Mouse (Mus musculus) left cerebral cortex, adult 2 months (tissue): ENCODE measurements around the gene Cep57l1. TPM values are rescaled to one million over a fixed set of nuclear protein-coding genes. Genes with fewer than 3 reads are reported as not detected.

Experiments
- DNase-seq, 2 experiments: peaks; one replicate each; pipeline ENCODE4 v3.0.0; 2021 to 2022; ENCODE audit warnings: low spot score in 2 of 2, mixed read lengths in 1 of 2; ENCODE audit errors: extremely low spot score in 1 of 2
- H3K27ac ChIP-seq: fragments of 200-600 bp; 2 replicates; pipeline ENCODE4 v1.8.1; 2022
- H3K4me3 ChIP-seq: fragments of 200-600 bp; 2 replicates; pipeline ENCODE4 v1.8.1; 2022
- CTCF ChIP-seq: fragments of 200-600 bp; IDR thresholded peaks from 2 replicates; pipeline ENCODE4 v1.8.1; 2022; ENCODE audit warnings: antibody characterized with exemption, mild to moderate bottlenecking, moderate library complexity
- intact Hi-C: fragments of 180-260 bp; cut with DNase I; formaldehyde crosslinking; loops from one replicate; pipeline ENCODE4 v1.15.1; 2025
- microRNA-seq, 2 experiments: library from miRNA; unstranded; fragments of <30 nt; microRNA quantifications; one replicate each; pipeline ENCODE4 v1.2.0; 2021
- total RNA-seq, 2 experiments: library from RNA; stranded (reverse); gene quantifications; 2 replicates each; pipeline ENCODE4 v1.2.3; 2021

The Cep57l1 gene
- total RNA-seq, 2 experiments from 2014 or later = 5.3 to 7.5 TPM

DNA sequence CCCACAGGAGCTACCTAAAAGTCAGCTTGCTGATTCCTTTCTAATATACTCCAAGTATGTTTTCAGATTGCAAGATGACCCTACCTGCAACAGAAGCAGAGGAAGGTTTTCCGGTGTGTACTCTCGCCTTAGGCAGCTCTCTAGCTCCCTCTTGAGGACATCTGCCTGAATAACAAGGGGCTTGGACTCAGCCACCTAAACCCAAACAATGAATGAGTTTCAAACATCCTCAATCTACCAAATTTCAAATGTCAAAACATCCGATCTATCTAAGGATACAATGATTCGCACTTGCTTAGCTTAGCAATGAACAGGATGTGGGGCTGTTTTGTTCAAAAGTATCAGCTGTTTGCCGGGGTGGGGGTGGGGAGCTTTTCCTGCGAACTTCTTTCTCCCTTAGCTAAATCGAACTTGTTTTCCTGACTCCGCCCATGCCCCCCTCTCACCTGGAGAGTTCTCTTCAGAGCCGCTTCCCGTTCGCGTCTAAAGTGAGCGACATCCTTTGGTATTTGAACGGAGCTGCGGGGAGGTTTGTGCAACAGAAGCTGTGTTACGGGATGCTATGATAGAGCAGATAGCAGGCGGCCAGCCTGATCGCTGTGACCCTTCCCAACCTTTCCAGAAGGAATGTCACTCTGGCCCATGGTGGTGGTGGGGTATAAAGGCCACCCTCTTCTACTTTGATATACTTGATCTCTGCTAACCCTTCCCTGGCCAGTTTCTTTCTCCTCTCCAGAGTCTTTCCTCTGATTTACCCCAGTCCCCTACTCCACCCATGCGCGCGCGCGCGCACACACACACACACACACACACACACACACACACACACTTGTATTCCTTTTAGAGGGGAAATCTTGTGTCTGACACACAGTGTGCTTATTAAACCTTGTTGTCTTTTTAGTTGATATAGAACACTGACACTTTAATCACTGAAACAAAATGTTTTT, 119.5 kb downstream of the Cep57l1 start:
- peak; percentile 57 to 69 for DNase-seq
- Histone ChIP-seq H3K4me3 (peak overlapping the region; percentile 43), H3K27ac (no peak overlapping the region)
- intact Hi-C loops = loop anchor here (1.0 to 10.0 kb wide), 3 partner anchors 255 to 607 kb away; partner anchors contain the start of genes Ak9 and Fig4
- peak; percentile 97 for TF ChIP-seq CTCF

DNA sequence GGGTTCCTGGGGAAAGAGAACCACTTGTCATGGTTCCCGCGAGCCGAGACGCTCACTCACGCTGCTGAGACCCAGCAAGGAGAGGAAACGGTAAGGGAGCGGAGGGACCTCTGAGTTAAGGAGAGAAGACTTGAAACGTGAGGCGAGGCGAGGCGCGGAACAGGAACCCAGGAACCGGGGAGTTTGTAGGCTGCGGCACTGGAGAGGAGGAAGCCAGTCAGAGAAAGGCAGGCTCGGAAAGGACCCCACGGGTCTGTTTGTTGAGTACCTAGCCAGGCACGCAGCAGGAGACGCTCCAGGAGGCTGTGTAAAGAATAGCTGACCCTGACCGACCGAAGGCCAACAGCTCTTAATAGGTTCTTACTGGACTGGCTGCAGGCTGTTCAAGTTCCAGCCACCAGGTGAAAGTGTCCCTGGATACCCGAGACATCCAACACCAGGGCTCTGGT, 125.1 kb downstream of the Cep57l1 start:
- no peak; the same call in 1 of the 2 replicates for TF ChIP-seq CTCF
- no peak for DNase-seq
- intact Hi-C loops = loop anchor here (10.0 kb wide), 1 partner anchor 250 kb away; no protein-coding TSS in a partner anchor
- Histone ChIP-seq H3K4me3 (no peak overlapping the region), H3K27ac (no peak overlapping the region)

DNA sequence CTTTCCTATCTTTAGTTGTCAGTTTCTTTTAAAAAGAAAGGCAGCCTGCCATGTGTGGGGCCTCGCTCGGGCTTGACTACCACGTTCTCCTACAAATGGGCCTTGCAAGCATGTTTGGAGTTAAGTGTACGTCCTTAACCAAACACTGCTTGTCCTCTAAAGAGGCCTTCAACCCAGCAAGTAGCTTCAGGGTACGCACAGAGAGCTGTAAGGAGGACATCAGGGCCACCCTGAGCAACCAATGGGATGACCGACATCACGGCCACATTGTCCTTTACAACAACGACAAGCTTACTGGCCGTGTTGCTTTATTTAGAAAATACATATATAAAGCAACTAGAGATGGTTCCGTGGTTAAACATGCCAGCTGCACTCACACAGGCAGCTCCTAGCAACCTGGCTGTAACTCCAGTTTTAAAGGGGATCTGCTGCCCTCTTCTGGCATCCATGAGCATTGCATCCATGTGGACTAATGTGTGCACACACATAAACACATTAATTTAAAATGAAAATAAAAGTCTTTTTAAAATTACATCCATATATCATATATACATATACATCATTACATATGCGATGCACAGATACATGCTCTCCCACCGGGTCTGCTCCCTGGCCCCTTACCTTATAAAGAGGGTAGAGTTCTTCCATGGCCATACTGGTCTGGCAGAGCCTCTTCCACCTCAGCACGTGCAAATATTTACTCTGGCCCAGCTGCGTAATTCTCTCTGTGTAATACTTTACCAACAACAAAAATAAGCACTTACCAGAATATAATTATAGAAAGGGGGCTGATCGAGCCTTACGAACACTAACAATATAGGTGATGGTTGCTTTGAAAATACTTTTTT, 126.9 kb downstream of the Cep57l1 start:
- peak; percentile 97 for TF ChIP-seq CTCF
- H3K27ac ChIP-seq = no peak overlapping the region
- intact Hi-C loops = loop anchor here (1.0 to 10.0 kb wide), 2 partner anchors 163 to 248 kb away; partner anchors contain the start of gene Cd164
- H3K4me3 ChIP-seq = no peak overlapping the region
- DNase-seq = peak; percentile 82 to 90

DNA sequence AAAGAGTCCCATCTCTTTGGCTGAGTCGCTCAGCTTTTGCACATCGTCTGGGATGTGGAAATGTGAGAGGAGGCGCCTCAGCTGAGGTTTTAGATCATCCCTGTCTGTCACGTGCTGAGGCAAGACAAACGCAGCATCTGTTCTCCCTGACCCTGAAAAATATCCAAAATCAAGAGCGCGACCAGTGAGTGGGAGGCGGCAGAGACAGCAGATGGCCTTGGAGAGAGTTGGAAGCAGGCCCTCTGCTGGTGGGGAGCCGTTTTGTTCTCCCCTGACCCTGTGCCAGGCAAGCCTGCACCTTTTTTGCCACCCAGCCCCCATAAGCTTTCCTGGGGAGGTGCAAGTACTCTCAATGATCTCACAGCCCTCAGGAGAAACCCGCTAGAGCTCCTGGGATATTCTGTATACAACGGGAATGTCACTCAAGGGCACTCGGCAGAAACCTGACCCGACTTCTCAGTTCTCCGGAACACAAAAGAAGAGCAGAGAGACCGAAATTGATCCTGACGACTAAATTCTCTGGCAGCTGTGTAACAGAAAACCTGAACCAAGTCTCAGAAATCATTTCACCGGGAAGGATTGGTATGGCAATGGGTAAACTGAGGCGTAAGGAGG, 130.8 kb downstream of the Cep57l1 start:
- H3K27ac ChIP-seq = peak overlapping the region; percentile 48; the same call in 1 of the 2 replicates
- DNase-seq = peak; percentile 56 to 72
- peak overlapping the region; percentile 22 for H3K4me3 ChIP-seq
- TF ChIP-seq CTCF = peak; percentile 70
- intact Hi-C loops = loop anchor here (5.0 kb wide), 1 partner anchor 72 kb away; no protein-coding TSS in a partner anchor

DNA sequence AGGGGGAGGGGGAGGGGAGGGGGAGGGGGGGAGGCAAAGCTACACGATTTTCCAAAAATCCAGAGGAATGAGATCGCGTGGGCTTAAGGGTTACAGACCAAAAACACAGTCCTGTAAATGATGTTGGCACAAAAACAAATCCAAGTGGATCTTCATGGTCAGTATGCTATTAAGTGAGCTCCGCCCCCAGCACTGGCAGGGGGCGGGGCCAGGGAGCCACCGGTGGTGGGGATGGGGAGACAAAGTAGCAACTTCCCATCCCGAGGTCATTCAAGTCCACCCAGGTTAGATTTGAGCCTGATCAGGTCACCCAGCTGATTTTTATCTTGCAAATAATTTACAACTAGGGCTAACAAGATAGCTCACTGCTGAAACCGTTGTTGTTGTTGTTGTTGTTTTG, 132.3 kb downstream of the Cep57l1 start:
- intact Hi-C loops = loop anchor here (5.0 kb wide), 1 partner anchor 70 kb away; no protein-coding TSS in a partner anchor
- no peak for TF ChIP-seq CTCF

DNA sequence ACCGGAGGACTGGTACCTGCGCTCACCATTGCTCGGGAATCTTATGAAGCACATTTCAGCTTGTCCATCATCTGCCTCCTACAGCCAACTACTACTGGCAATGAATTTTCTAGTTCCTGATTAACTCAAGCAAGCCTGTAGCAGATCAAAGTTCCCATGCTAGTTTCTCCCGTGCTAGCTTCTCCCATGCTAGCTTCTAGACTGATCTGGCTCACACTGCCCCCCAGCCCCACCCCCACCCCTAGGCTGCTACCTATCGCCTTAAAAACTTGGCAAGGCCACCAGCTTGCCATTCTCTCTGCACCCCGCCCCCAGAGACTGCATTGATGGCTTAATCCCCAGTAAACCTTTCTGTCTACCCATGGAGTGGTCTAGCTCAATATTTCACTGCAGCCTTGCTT, 133.0 kb downstream of the Cep57l1 start:
- H3K4me3 ChIP-seq = no peak overlapping the region
- no peak for DNase-seq
- no peak for TF ChIP-seq CTCF
- intact Hi-C loops = loop anchor here (5.0 kb wide), 1 partner anchor 69 kb away; no protein-coding TSS in a partner anchor
- no peak overlapping the region for H3K27ac ChIP-seq

More for the DNA sequence above, 132.3 kb downstream of the Cep57l1 start:
- no peak for DNase-seq
- no peak overlapping the region for H3K27ac ChIP-seq
- no peak overlapping the region for H3K4me3 ChIP-seq

DNA sequence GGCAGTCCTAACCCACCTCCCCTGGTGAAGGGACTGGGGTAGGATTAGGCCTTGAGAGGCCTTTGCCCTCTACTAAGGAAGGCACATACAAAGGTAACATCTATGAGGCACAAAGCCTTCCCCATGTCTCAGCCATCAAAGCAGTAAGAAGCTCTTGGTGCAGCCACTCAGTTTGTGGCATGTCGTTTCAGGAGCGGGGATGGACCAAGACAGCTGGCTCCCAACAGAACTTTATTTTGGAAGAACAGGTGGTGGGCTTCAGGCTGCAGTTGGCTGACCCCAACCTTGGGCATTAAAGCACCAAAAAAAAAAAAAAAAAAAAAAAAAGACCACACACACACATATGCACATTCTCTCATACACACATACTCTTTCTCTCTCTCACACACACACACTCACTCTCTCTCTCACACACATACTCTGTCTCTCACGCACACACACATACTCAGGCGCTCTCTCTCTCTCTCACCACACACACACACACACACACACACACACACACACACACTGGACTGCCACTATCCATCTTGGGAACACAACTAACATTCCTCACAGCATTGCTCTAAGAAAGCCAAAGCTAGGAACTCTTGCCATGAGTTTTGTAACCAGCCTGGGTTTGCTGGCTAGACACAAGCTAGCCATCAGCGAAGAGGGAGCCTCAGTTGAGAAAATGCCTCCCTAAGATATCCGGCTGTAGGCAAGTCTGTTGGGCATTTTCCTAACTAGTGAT, 133.7 kb downstream of the Cep57l1 start:
- no peak overlapping the region for H3K4me3 ChIP-seq
- no peak for DNase-seq
- no peak overlapping the region for H3K27ac ChIP-seq
- intact Hi-C loops = loop anchor here (5.0 kb wide), 1 partner anchor 69 kb away; no protein-coding TSS in a partner anchor
- TF ChIP-seq CTCF = no peak

DNA sequence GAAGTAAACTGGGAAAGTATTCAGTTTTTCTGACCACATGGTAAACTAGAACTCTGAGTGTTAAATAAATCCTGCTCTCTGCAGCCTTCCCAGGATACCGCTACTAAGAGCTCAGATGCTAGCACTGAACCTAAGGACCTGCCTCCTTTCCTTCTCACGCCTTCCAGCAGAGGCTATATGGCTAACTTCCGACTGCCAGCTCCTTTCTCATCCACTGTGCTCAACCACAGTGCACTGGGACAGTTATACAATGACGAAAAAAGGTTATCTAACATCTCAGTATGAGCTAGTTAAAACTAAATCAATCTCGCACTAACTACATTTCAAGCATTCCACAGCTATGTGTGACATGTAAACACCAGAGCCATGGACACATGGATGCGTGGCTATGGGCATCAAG, 134.4 kb downstream of the Cep57l1 start:
- no peak for DNase-seq
- TF ChIP-seq CTCF = no peak
- Histone ChIP-seq H3K4me3 (no peak overlapping the region), H3K27ac (no peak overlapping the region)
- intact Hi-C loops = loop anchor here (5.0 kb wide), 1 partner anchor 68 kb away; no protein-coding TSS in a partner anchor

DNA sequence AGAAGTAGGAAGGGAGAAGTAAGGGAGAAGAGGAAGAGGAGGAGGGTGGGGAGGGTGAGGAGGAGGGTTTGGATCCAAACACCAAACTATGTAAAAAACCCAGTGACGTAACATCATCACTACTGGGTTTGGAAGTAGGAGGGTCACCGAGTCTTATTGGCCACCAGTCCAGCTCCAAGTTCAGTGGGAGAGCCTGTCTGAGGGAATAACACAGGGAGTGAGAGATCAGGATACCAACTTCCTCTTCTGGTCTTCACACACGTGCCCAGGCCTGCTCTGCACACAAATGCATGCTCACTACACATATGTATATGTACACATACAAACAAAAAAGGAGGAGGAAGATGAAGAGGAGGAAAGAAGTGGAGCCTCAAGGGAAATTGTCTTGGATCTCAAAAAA, 135.3 kb downstream of the Cep57l1 start:
- no peak for DNase-seq
- intact Hi-C loops = no loop called here
- TF ChIP-seq CTCF = no peak
- H3K27ac ChIP-seq = no peak overlapping the region
- no peak overlapping the region for H3K4me3 ChIP-seq

DNA sequence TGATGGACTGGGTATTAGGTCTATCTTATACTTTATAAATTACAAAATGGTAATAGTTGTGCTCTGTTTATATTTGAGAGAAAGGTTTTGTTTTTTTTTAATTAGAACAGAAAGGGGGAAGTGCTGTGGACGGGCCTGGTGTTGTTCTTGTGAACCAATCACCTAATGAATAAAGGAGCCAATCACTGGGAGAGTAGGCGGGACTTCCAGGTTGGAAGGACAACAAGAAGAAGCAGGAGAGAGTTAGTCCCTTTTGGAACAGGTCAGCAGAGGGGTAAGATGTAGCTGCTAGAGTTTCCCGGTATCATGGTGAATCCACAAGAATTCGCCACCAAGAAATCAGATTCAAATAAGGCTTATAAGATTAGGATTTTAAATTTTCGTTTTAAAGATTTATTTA, 139.5 kb downstream of the Cep57l1 start:
- TF ChIP-seq CTCF = no peak
- intact Hi-C loops = no loop called here
- no peak for DNase-seq
- no peak overlapping the region for H3K4me3 ChIP-seq
- no peak overlapping the region for H3K27ac ChIP-seq

Small RNAs within 50 kb of the gene (microRNA-seq; reads per million reads assigned to microRNA genes)
- gene Mir3473b = 0 reads per million in 2 experiments

Other genes with a start within 250 kb of the Cep57l1 start
- 1 to 10 TPM; 1.8 to 2.0 TPM for gene Ccdc162, start 93.2 kb downstream of the Cep57l1 start, total RNA-seq
- gene Sesn1, start 64 bp upstream of the Cep57l1 start, total RNA-seq = 10 to 100 TPM; 50.7 to 51.4 TPM
- 10 to 100 TPM; 12.6 to 14.1 TPM for gene Armc2, start 208.6 kb upstream of the Cep57l1 start, total RNA-seq